ENCODE assay signal across 8 mouse cellular contexts in the genomic region with DNA sequence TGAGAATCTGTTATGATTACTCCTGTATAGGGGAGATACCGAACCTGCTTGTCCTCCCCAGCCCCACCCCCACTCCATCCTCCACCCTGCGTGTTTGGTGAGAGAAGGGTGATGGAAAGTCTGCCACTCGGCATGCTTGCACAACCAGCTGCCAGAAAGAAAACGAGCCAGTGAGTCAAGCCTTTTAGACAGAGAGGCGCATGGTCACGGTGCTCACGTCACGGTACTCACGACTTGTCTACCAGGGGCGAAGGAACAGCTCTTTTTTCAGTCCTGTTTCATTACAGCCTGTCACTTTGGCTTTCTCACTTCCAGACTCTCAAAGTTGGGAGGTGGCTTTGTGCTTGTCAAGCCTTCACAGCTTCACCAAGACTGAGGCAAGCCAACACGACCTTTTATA. TPM values are rescaled to one million over a fixed set of nuclear protein-coding genes. Genes with fewer than 3 reads are reported as not detected.
DNase-seq lines count a peak whose midpoint lies in the region; ATAC-seq and TF ChIP-seq lines count a peak whose summit lies in the region.

No protein-coding gene starts in this region.

- no peak for TF ChIP-seq EP300 in heart, adult 2 months (IDR thresholded peaks at IDR 0.05; ENCODE audit: insufficient read depth, low read depth, low read length)

- 17% methylated on average over 11 of the region's 11 CpGs for WGBS in heart, embryonic 12.5 days
- WGBS in heart, adult 2 months = 25% methylated on average over 11 of the region's 11 CpGs
- 22% methylated on average over 11 of the region's 11 CpGs for WGBS in hindbrain, postnatal 0 days
- WGBS in liver, embryonic 12.5 days (ENCODE audit: insufficient replicate concordance) = 45% methylated on average over 11 of the region's 11 CpGs
- 27% methylated on average over 11 of the region's 11 CpGs for WGBS in neural tube, embryonic 15.5 days

- intact Hi-C loops in heart, adult 2 months (cut with DNase I) = no loop called here

- H3K4me1 ChIP-seq in heart, embryonic 12.5 days (replicated peaks) = peaks cover 9% of the 10 kb centered on the region
- no peaks in the 10 kb centered on the region for H3K4me1 ChIP-seq in heart, adult 2 months (ENCODE audit: control insufficient read depth, insufficient read depth, low read length)
- H3K4me1 ChIP-seq in hindbrain, postnatal 0 days (ENCODE audit: insufficient read depth, low read length) = no peaks in the 10 kb centered on the region
- H3K4me1 ChIP-seq in liver, embryonic 12.5 days = no peaks in the 10 kb centered on the region
- peaks cover 8% of the 10 kb centered on the region; the same call in 1 of the 2 replicates for H3K4me1 ChIP-seq in neural tube, embryonic 15.5 days

- no peak for ATAC-seq in heart, embryonic 12.5 days (ENCODE audit: insufficient number of reproducible peaks, low FRiP score)
- 0 out of 2 replicates have a peak, but pooled peaks have one; percentile 53 for ATAC-seq in hindbrain, postnatal 0 days
- no peak for ATAC-seq in liver, embryonic 12.5 days
- ATAC-seq in neural tube, embryonic 15.5 days (ENCODE audit: low FRiP score) = no peak; the same call in 1 of the 2 replicates

- no peaks in the 10 kb centered on the region for H3K36me3 ChIP-seq in heart, embryonic 12.5 days
- no peaks in the 10 kb centered on the region for H3K36me3 ChIP-seq in heart, adult 2 months (ENCODE audit: control insufficient read depth, insufficient read depth, low read length)
- H3K36me3 ChIP-seq in hindbrain, postnatal 0 days (ENCODE audit: insufficient read depth, low read length) = no peaks in the 10 kb centered on the region
- H3K36me3 ChIP-seq in liver, embryonic 12.5 days = no peaks in the 10 kb centered on the region
- no peaks in the 10 kb centered on the region for H3K36me3 ChIP-seq in neural tube, embryonic 15.5 days

- H3K9ac ChIP-seq in heart, embryonic 12.5 days = peak overlapping the region; percentile 62
- no peak overlapping the region for H3K9ac ChIP-seq in heart, adult 2 months (ENCODE audit: low read depth, low read length)
- no peak overlapping the region for H3K9ac ChIP-seq in hindbrain, postnatal 0 days (replicated peaks; ENCODE audit: low read length)
- H3K9ac ChIP-seq in liver, embryonic 12.5 days = no peak overlapping the region
- no peak overlapping the region for H3K9ac ChIP-seq in neural tube, embryonic 15.5 days (replicated peaks)

- peak overlapping the region; percentile 31 for H3K4me3 ChIP-seq in heart, embryonic 12.5 days
- H3K4me3 ChIP-seq in heart, adult 2 months = no peak overlapping the region
- H3K4me3 ChIP-seq in hindbrain, postnatal 0 days (ENCODE audit: low read length) = no peak overlapping the region
- no peak overlapping the region for H3K4me3 ChIP-seq in liver, embryonic 12.5 days
- H3K4me3 ChIP-seq in neural tube, embryonic 15.5 days (replicated peaks) = no peak overlapping the region

- no peaks in the 10 kb centered on the region for H3K9me3 ChIP-seq in heart, embryonic 12.5 days (replicated peaks)
- no peaks in the 10 kb centered on the region for H3K9me3 ChIP-seq in hindbrain, postnatal 0 days (ENCODE audit: low read length)
- H3K9me3 ChIP-seq in liver, embryonic 12.5 days (replicated peaks) = no peaks in the 10 kb centered on the region
- H3K9me3 ChIP-seq in neural tube, embryonic 15.5 days (replicated peaks) = no peaks in the 10 kb centered on the region

- no peak overlapping the region; the same call in 1 of the 2 replicates for H3K27ac ChIP-seq in heart, embryonic 12.5 days (ENCODE audit: poor library complexity, severe bottlenecking)
- H3K27ac ChIP-seq in heart, adult 2 months = no peak overlapping the region
- no peak overlapping the region for H3K27ac ChIP-seq in hindbrain, postnatal 0 days
- no peak overlapping the region for H3K27ac ChIP-seq in liver, embryonic 12.5 days
- no peak overlapping the region for H3K27ac ChIP-seq in neural tube, embryonic 15.5 days (replicated peaks)

- no peak for TF ChIP-seq POLR2A in heart, adult 2 months (IDR thresholded peaks at IDR 0.05; ENCODE audit: insufficient read depth, low read depth, low read length)

- DNase-seq in heart, adult 2 months = no peak
- DNase-seq in brain, adult 2 months (ENCODE audit: low read depth, low spot score) = peak; percentile 80
- peak; percentile 24 for DNase-seq in hindbrain, postnatal 0 days (ENCODE audit: low spot score)
- no peak for DNase-seq in gastrocnemius, postnatal 4 days (ENCODE audit: low spot score in 2 of 2)
- no peak for DNase-seq in spleen, adult 12 weeks (ENCODE audit: low spot score)

- H3K4me2 ChIP-seq in heart, embryonic 12.5 days = peak overlapping the region; percentile 62
- peak overlapping the region; percentile 41 for H3K4me2 ChIP-seq in hindbrain, postnatal 0 days (ENCODE audit: low read depth, low read length)
- H3K4me2 ChIP-seq in liver, embryonic 12.5 days = peak overlapping the region; percentile 9
- H3K4me2 ChIP-seq in neural tube, embryonic 15.5 days = peak overlapping the region; percentile 36

- H3K27me3 ChIP-seq in heart, embryonic 12.5 days (replicated peaks) = no peaks in the 10 kb centered on the region
- no peaks in the 10 kb centered on the region for H3K27me3 ChIP-seq in heart, adult 2 months (ENCODE audit: control insufficient read depth, insufficient read depth, low read length)
- no peaks in the 10 kb centered on the region for H3K27me3 ChIP-seq in hindbrain, postnatal 0 days (ENCODE audit: insufficient read depth, low read length)
- peaks cover 5% of the 10 kb centered on the region; the same call in 1 of the 2 replicates for H3K27me3 ChIP-seq in liver, embryonic 12.5 days (replicated peaks)
- H3K27me3 ChIP-seq in neural tube, embryonic 15.5 days (replicated peaks) = no peaks in the 10 kb centered on the region

- no peak for TF ChIP-seq CTCF in heart, adult 2 months (IDR thresholded peaks at IDR 0.05)
- no peak for TF ChIP-seq CTCF in hindbrain, postnatal 0 days (IDR thresholded peaks at IDR 0.05; ENCODE audit: low read depth)

- H3K79me2 ChIP-seq in heart, adult 2 months (replicated peaks; ENCODE audit: control insufficient read depth, insufficient read depth, low read length) = no peaks in the 10 kb centered on the region

RNA-seq across cellular contexts. Expression of a gene that starts 7.2 kb away (rescaled TPM):
- polyA plus RNA-seq in heart, embryonic 12.5 days (2016; fragmentation: Nextera tagmentation; extraction: Ambion mirVana) = 35.1 and 39.1 TPM in 2 replicates
- 10 to 100 TPM; 21.0 to 21.1 TPM for total RNA-seq in heart, adult 2 months (2021)
- 6.6 and 14.4 TPM in 2 replicates for polyA plus RNA-seq in heart, adult 2 months (2012; rRNA removed)
- 29.8 and 31.9 TPM in 2 replicates for total RNA-seq in hindbrain, postnatal 0 days (2014; rRNA removed)
- 23.0 and 26.3 TPM in 2 replicates for polyA plus RNA-seq in hindbrain, postnatal 0 days (2015; fragmentation: Nextera tagmentation; extraction: Ambion mirVana)
- 7.8 and 8.6 TPM in 2 replicates for polyA plus RNA-seq in liver, embryonic 12.5 days (2016; fragmentation: Nextera tagmentation; extraction: Ambion mirVana)
- 22.9 and 24.1 TPM in 2 replicates for polyA plus RNA-seq in neural tube, embryonic 15.5 days (2015; fragmentation: Nextera tagmentation; extraction: Ambion mirVana)
- 10 to 100 TPM; 30.1 to 30.4 TPM for total RNA-seq in gastrocnemius, postnatal 4 days (2021)

Comparison
In these comparisons a context has a peak if more than half of its experiments do, and no peak if none do; other contexts are left out.
1. H3K4me2 ChIP-seq: peak in every context shown above with its lines; median percentile 62 in heart, embryonic 12.5 days; 41 in hindbrain, postnatal 0 days; 36 in neural tube, embryonic 15.5 days; 9 in liver, embryonic 12.5 days.
2. DNase-seq: peak in brain, adult 2 months (single experiment) and hindbrain, postnatal 0 days (single experiment); none in heart, adult 2 months (0 of 2), gastrocnemius, postnatal 4 days (0 of 2) and spleen, adult 12 weeks (single experiment).